Mouse (Mus musculus) frontal cortex, postnatal 14 days (tissue): ENCODE measurements around the gene Cd34.

ENCODE experiments used
- DNase-seq, 2 experiments: peaks; one replicate each; pipeline ENCODE4 v3.0.0; 2022; ENCODE audit warnings: low spot score in 2 of 2

Gene Cd34

GRCm38 (mm10) chr1:194971980-194972379 lies 33.4 kb downstream of the Cd34 start:
- DNase-seq: no peak

DNA sequence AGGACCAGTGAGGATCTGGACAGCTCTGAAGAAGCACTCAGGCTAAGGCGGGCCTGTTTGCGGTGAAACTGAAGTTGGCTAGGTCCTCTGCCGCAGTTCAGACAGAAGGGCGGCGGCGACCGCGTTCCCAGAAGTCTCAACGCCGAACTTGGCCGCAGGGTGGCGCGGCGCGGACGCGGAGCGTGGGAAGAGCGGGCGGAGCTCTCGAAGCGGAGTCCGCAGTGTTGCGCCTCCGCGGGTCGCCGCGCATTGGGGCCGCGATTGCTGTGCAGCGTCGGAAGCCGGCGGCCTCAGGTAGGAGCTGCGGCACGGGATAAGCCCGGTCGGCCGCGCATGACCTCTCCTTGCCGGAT lies 37.5 kb downstream of the Cd34 start:
- DNase-seq: peak; percentile 80 to 92

DNA sequence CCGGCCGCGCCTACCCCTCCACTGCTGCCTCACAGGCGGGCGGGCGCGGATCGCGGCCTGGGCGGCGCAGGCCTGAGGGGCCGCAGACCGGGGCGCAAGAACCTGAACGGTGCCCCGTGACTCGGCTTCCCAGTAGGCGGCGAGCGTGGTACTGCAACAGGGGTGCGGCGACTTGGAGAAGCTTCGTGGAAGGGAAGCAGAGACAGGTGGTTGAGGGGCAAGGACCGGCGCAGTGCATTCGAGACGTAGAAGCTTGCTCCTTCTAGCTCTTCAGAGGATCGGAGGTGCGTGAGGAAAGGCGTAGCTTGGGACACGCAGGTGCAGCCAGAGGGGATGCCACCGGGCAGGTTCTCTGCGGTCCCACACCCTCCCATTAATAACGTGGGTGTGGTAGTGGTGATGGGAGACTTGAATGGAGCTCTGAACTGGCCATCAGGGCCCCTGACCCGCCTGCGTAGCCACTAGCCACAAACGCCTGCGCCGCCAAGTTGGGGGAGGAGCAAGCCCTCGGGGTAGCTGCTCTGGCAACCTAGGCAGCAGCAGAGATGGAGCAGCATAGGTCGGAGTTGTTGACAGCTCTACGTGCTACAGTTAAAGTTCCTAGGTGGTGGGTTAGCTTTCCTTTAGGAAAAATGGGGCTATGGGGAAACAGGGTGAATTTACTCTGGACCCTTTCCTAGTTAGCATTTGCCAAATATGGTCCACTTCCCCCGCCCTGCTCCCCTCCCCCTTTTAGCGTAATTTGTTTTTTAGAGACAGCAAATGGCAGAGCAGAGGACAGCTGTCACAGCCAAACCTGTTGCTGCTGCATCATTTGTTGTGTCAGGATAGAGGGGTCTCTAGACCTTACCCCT lies 38.1 kb downstream of the Cd34 start:
- DNase-seq: peak; percentile 67

DNA sequence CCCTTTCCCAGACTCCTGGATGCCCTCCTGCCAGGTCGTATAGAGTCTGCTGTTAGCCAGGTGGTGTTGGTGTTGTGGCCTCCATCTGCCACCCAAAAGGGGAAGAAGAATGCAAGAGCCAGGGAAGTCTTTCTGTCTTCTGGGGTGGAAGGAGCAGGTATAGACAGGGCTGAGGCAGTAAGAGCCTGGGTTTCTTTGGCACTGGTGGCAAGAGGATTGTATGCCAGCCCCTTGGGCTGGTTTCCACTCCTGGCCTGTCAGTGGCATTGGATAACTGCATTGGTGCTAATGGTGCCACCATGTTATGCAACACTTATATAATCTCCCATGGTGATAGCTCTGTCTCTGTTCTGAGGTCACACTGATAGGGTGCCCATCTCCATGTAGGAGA lies 38.7 kb downstream of the Cd34 start:
- DNase-seq: no peak

- DNase-seq: peak; percentile 36 to 54
These were observed 39.5 kb downstream of the Cd34 start for GRCm38 (mm10) chr1:194977946-194978720.

DNA sequence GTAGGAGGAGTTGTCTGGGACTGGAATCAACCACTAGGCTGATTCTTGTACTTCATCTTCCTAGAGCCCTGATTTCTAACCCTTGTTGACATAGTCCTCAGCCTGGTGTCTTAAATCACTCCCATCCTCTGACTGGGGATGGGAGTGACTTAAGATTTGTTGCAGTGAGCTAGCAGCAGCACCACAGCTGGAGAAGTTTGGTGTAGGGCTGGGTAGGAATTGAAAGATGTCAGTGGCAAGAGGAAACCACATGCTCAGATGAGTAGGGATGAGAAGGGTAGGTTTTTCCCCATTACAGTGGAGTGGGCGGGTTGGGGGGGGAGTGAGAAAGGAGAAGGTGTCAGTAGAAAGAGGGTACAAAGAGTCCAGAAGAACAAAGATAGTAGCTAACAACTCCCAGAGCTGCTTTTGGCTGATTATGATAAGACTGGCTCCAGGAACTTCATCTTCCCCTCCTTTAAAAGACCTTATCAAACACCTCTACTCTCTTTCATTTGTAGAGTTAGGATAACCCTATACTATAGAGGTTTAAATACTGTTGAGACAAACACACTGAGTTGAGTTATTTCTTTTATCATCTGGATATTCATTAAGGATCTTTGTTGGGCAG lies 42.3 kb downstream of the Cd34 start:
- no peak for DNase-seq

DNA sequence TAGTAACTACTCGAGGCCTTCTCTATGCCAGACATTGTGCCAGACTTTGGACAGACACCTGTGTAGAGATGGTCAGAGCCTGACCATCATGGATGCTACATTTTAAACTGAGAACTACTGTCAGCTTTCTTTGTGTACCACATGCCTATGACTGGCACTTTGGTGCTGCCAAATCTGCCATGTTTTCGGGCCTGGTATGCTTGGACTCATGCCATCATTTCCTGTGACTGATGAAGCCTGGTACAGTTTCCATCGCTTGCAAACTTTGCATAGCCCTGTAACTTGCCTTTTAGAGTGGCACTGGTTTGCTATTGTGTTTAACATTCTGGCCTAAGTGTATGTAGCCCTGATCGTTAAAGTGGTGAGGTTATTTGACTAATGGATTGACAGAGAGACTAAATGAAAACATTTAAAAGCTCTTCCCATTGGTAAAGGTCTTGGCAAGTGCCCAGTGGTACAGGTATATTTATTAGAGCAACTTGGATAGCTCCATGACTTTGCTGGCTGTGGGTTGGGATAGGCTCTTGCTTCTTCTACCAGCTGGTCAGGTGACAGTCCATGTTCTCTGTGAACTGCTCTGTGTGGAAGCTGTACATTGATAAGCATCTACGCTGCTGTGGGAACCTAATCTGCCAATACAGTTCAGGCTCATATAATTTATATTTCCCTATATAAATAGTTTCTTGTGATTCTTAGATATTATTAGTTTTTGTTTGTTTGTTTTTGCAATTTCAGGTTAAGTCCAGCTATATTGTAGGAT lies 44.5 kb downstream of the Cd34 start:
- DNase-seq: no peak

- DNase-seq: no peak
These were observed 46.3 kb downstream of the Cd34 start for GRCm38 (mm10) chr1:194984914-194985313.

DNA sequence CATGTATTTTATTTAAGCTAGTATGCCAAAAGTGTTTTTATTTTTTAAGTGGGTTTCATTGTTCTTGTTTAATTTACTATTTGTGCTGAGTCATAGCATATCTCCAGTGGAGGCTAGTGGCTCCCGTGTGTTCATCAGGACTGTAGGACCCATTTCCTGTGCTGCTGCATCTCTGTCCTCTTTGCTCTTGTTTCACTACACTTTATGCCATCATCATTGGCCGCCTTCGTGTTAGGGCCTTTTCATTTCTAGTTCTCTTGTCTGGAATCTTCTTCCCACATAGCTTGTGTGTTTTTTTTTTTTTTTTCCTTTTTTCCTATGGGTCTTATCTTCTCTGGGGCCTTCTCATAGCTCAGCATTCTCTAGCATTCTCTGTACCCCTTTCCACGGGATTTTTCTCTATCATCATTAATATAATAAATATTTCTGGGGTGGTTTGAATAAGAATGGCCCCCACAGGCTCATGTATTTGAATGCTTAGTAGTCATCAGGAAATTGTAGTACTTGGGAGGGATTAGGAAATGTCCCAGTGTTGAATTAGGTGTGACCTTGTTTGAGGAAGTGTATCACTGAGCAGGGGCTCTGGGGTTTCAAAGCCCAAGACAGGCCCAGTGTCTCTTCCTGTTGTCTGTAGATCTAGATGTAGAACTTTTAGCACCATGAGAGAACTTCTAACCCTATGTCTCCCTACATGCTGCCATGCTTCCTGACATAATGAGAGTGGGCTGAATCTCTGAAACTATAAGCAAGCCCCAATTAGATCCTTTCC lies 47.0 kb downstream of the Cd34 start:
- no peak for DNase-seq

GRCm38 (mm10) chr1:194989024-194989423 lies 50.4 kb downstream of the Cd34 start:
- no peak for DNase-seq

- no peak for DNase-seq
These were observed 52.4 kb downstream of the Cd34 start for GRCm38 (mm10) chr1:194990976-194991375.

GRCm38 (mm10) chr1:194991654-194992053 lies 53.0 kb downstream of the Cd34 start:
- no peak for DNase-seq

DNA sequence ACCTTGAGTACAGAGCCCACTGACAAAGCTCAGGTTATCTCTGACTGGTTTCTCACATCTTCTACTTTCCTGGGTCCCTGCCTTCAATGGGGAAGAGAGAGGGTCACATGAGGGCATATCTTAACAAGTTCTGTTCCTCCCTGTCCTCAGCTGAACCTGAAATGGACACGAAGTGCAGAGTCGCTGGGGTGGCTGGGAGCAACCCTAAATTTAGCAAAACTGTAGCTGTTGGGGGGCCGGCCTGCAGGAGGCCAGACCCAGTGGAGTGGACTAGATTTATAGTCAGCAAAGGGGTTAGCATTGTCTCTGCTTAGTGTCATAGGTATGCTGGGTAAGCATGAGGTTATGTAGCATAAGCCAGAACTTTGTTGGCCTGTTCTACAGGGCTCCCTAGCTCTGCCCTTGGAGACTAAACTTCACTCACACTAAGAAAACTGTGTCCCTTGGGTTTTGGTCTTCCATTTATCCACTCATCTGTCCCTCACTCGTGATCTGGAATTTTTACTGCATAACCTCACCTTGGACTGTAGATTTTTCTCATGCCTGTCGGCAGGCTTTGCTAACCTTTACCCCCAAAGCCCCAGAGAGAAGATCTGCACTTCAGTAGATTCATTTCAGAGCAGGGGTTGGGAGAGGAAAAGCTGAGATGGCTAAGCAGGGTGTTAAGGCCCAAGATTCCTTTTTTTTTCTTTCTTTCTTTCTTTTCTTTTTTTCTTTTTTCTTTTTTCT lies 54.1 kb downstream of the Cd34 start:
- peak in 1 of 2 experiments; percentile 2 for DNase-seq

- peak in 1 of 2 experiments; percentile 1 for DNase-seq
These were observed 54.9 kb downstream of the Cd34 start for GRCm38 (mm10) chr1:194993409-194993988.

GRCm38 (mm10) chr1:194994262-194994661 lies 55.6 kb downstream of the Cd34 start:
- peak in 1 of 2 experiments; percentile 1 for DNase-seq

GRCm38 (mm10) chr1:194995196-194995595 lies 56.6 kb downstream of the Cd34 start:
- DNase-seq: no peak

DNA sequence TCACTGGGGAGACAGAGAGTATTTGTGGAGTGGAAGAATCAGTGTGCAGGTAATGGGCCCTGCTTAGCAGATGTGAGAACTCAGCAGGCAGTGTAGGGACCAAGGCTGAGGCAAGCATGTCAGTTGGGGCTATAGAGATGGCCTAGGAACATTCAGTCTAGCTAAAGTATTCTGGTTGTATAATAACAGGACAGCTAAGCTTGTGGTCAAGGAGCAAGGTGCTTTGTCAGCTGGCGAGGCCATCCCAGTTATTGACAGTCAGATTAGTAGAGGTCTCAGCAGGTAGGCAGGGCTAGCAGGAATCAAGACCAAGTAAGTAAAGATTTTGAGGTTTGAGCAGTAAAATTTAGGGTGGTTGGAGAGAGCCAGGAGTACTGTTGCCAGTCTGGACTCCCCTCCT lies 59.8 kb downstream of the Cd34 start:
- no peak for DNase-seq

DNA sequence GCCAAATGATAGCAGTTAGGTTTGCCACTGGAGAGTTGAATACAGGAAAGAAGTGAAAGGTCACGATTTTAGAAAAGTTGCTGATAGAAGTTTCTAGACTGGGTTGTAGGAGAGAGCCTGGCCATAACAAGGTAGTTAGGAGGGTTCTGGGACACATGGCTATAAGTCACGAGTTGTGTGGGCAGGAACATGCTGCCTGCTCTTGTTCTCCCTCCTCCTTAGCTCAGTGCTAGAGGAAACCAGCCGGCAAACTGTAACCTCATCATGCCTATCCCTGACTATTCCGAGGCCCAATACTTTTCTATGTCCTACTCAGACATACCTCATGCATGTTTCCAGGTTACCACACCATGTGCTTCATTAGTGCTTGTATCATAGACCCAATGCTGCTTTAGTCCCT lies 64.7 kb downstream of the Cd34 start:
- no peak for DNase-seq

- no peak for DNase-seq
These were observed 65.6 kb downstream of the Cd34 start for GRCm38 (mm10) chr1:195004194-195004593.

- DNase-seq: no peak
These were observed 67.6 kb downstream of the Cd34 start for GRCm38 (mm10) chr1:195006267-195006666.
